Mouse (Mus musculus) midbrain, embryonic 14.5 days (tissue): ENCODE results near the gene Vac14. TPM values are rescaled to one million over a fixed set of nuclear protein-coding genes. Genes with fewer than 3 reads are reported as not detected.
"Not testable (repeated sequence)": the region's sequence is repeated elsewhere in the genome, so short reads cannot be mapped to it uniquely, and the experiment has no call there.

ENCODE experiments used
- ATAC-seq: fragments of 200-750 bp; cut with Nextera tagmentation; 2 replicates; pipeline ENCODE4 v1.8.0; 2017; ENCODE audit warnings: moderate number of reproducible peaks, moderate library complexity; ENCODE audit not compliant: low FRiP score, low TSS enrichment
- DNase-seq: peaks from one replicate; pipeline ENCODE4 v3.0.0-alpha.2; 2015
- H3K27ac ChIP-seq: fragments of 300-500 bp; sonication (generic); replicated peaks from 2 replicates; pipeline ENCODE4 v1.5.1; 2014; ENCODE audit warnings: mild to moderate bottlenecking, low read depth, low read length, moderate library complexity
- H3K27me3 ChIP-seq: fragments of 300-500 bp; sonication (generic); 2 replicates; pipeline ENCODE4 v1.6.1; 2014; ENCODE audit warnings: low read length, control low read depth, mixed read lengths; ENCODE audit not compliant: control insufficient read depth, insufficient read depth
- H3K36me3 ChIP-seq: fragments of 300-500 bp; sonication (generic); 2 replicates; pipeline ENCODE4 v1.6.1; 2014; ENCODE audit warnings: low read length, control low read depth; ENCODE audit not compliant: control insufficient read depth, insufficient read depth
- H3K4me1 ChIP-seq: fragments of 300-500 bp; sonication (generic); 2 replicates; pipeline ENCODE4 v1.6.1; 2014; ENCODE audit warnings: mild to moderate bottlenecking, antibody characterized with exemption, low read length, control low read depth; ENCODE audit not compliant: control insufficient read depth, insufficient read depth
- H3K4me2 ChIP-seq: fragments of 300-500 bp; sonication (generic); 2 replicates; pipeline ENCODE4 v1.6.1; 2014; ENCODE audit warnings: mild to moderate bottlenecking, low read length, moderate library complexity
- H3K4me3 ChIP-seq: fragments of 300-500 bp; sonication (generic); replicated peaks from 2 replicates; pipeline ENCODE4 v1.5.1; 2014; ENCODE audit warnings: low read depth, low read length
- H3K9ac ChIP-seq: fragments of 300-500 bp; sonication (generic); replicated peaks from 2 replicates; pipeline ENCODE4 v1.6.1; 2014; ENCODE audit warnings: mild to moderate bottlenecking, low read length, moderate library complexity
- H3K9me3 ChIP-seq: fragments of 300-500 bp; sonication (generic); 2 replicates; pipeline ENCODE4 v1.6.1; 2016; ENCODE audit warnings: low read length, control low read depth, mixed read lengths; ENCODE audit not compliant: control insufficient read depth
- WGBS: fragments of 180-500 bp; shearing (Covaris S2); extraction: QIAGEN DNeasy Blood & Tissue Kit; methylation state at CpG from one replicate; pipeline ENCODE4 v1.1.7; 2014; 5-methylcytosine and 5-hydroxymethylcytosine counted together
- polyA plus RNA-seq: library from polyadenylated mRNA; unstranded; fragments of >200 nt; fragmentation: Nextera tagmentation; extraction: Ambion mirVana; gene quantifications from 2 replicates; pipeline ENCODE4 v1.2.1, GENCODE M21; 2014

Vac14 gene
- polyA plus RNA-seq, 1 experiment from 2014 or later = 32.5 TPM

- Histone ChIP-seq H3K36me3 (peaks cover 15% of the 10 kb centered on the region), H3K4me1 (peaks cover 24% of the 10 kb centered on the region)
- not testable (repeated sequence) for H3K9me3 ChIP-seq, DNase-seq, H3K4me2 ChIP-seq, H3K27ac ChIP-seq, ATAC-seq, H3K27me3 ChIP-seq, H3K9ac ChIP-seq, H3K4me3 ChIP-seq
- 90% methylated on average over 8 of the region's 8 CpGs for WGBS
Observed at GRCm38 (mm10) chr8:110667590-110668177, 49.3 kb downstream of the Vac14 start.

- no peaks in the 10 kb centered on the region for H3K9me3 ChIP-seq
- H3K4me2 ChIP-seq = no peak overlapping the region
- H3K9ac ChIP-seq = no peak overlapping the region
- H3K27ac ChIP-seq = no peak overlapping the region
- H3K4me1 ChIP-seq = peaks cover 2% of the 10 kb centered on the region; the same call in 1 of the 2 replicates
- 70% methylated on average over 8 of the region's 8 CpGs for WGBS
- DNase-seq (no peak), ATAC-seq (no peak)
- H3K36me3 ChIP-seq = peaks cover 31% of the 10 kb centered on the region
- H3K27me3 ChIP-seq = no peaks in the 10 kb centered on the region
- H3K4me3 ChIP-seq = no peak overlapping the region
Observed at GRCm38 (mm10) chr8:110669932-110670628, 51.7 kb downstream of the Vac14 start.

GRCm38 (mm10) chr8:110671309-110671708 is 52.9 kb downstream of the Vac14 start:
- Histone ChIP-seq H3K9me3 (no peaks in the 10 kb centered on the region), H3K27me3 (no peaks in the 10 kb centered on the region), H3K27ac (no peak overlapping the region), H3K4me1 (no peaks in the 10 kb centered on the region), H3K4me2 (no peak overlapping the region), H3K9ac (no peak overlapping the region), H3K36me3 (peaks cover 33% of the 10 kb centered on the region), H3K4me3 (no peak overlapping the region)
- ATAC-seq (no peak), DNase-seq (no peak)
- 89% methylated on average over 6 of the region's 6 CpGs for WGBS

- peaks cover 30% of the 10 kb centered on the region for H3K36me3 ChIP-seq
- H3K4me1 ChIP-seq = no peaks in the 10 kb centered on the region
- DNase-seq (no peak), ATAC-seq (no peak)
- 97% methylated on average over 2 of the region's 2 CpGs for WGBS
- H3K27me3 ChIP-seq = no peaks in the 10 kb centered on the region
- H3K9ac ChIP-seq = no peak overlapping the region
- no peak overlapping the region for H3K4me2 ChIP-seq
- H3K27ac ChIP-seq = no peak overlapping the region
- H3K4me3 ChIP-seq = no peak overlapping the region
- no peaks in the 10 kb centered on the region for H3K9me3 ChIP-seq
Observed at GRCm38 (mm10) chr8:110672133-110672532, 53.7 kb downstream of the Vac14 start.

GRCm38 (mm10) chr8:110673168-110673567 is 54.8 kb downstream of the Vac14 start:
- no peak overlapping the region for H3K4me2 ChIP-seq
- peaks cover 37% of the 10 kb centered on the region for H3K36me3 ChIP-seq
- no peaks in the 10 kb centered on the region for H3K27me3 ChIP-seq
- WGBS = 89% methylated on average over 2 of the region's 2 CpGs
- ATAC-seq (no peak), DNase-seq (no peak)
- H3K9me3 ChIP-seq = no peaks in the 10 kb centered on the region
- H3K9ac ChIP-seq = no peak overlapping the region
- no peak overlapping the region for H3K27ac ChIP-seq
- no peak overlapping the region for H3K4me3 ChIP-seq
- no peaks in the 10 kb centered on the region for H3K4me1 ChIP-seq

- H3K27ac ChIP-seq = no peak overlapping the region
- no peaks in the 10 kb centered on the region for H3K9me3 ChIP-seq
- H3K4me1 ChIP-seq = no peaks in the 10 kb centered on the region
- H3K9ac ChIP-seq = no peak overlapping the region
- peaks cover 45% of the 10 kb centered on the region for H3K36me3 ChIP-seq
- DNase-seq (no peak), ATAC-seq (no peak)
- H3K4me3 ChIP-seq = no peak overlapping the region
- H3K27me3 ChIP-seq = no peaks in the 10 kb centered on the region
- H3K4me2 ChIP-seq = no peak overlapping the region
- 97% methylated on average over 1 of the region's 1 CpGs for WGBS
Observed at GRCm38 (mm10) chr8:110674589-110674988, 56.2 kb downstream of the Vac14 start.

- DNase-seq (no peak), ATAC-seq (no peak)
- Histone ChIP-seq H3K36me3 (peaks cover 39% of the 10 kb centered on the region), H3K4me2 (no peak overlapping the region), H3K9ac (no peak overlapping the region), H3K4me1 (no peaks in the 10 kb centered on the region), H3K27ac (no peak overlapping the region), H3K27me3 (no peaks in the 10 kb centered on the region), H3K4me3 (no peak overlapping the region), H3K9me3 (no peaks in the 10 kb centered on the region)
- WGBS = 93% methylated on average over 5 of the region's 5 CpGs
Observed at GRCm38 (mm10) chr8:110676702-110677101, 58.3 kb downstream of the Vac14 start.

- Histone ChIP-seq H3K9ac (no peak overlapping the region), H3K27me3 (no peaks in the 10 kb centered on the region), H3K9me3 (no peaks in the 10 kb centered on the region), H3K4me1 (no peaks in the 10 kb centered on the region), H3K4me3 (no peak overlapping the region), H3K4me2 (no peak overlapping the region), H3K27ac (no peak overlapping the region), H3K36me3 (peaks cover 36% of the 10 kb centered on the region)
- DNase-seq = no peak
- WGBS = 96% methylated on average over 5 of the region's 5 CpGs
- no peak for ATAC-seq
Observed at GRCm38 (mm10) chr8:110677174-110677660, 58.8 kb downstream of the Vac14 start.

- peaks cover 43% of the 10 kb centered on the region for H3K36me3 ChIP-seq
- no peak for DNase-seq
- no peaks in the 10 kb centered on the region for H3K4me1 ChIP-seq
- WGBS = 76% methylated on average over 3 of the region's 3 CpGs
- no peak overlapping the region for H3K27ac ChIP-seq
- ATAC-seq = no peak
- H3K27me3 ChIP-seq = no peaks in the 10 kb centered on the region
- H3K9ac ChIP-seq = no peak overlapping the region
- H3K9me3 ChIP-seq = no peaks in the 10 kb centered on the region
- no peak overlapping the region for H3K4me2 ChIP-seq
- H3K4me3 ChIP-seq = no peak overlapping the region
Observed at GRCm38 (mm10) chr8:110678989-110679388, 60.6 kb downstream of the Vac14 start.
